Mouse (Mus musculus): ENCODE data around the gene Ppp1r18.

DNA sequence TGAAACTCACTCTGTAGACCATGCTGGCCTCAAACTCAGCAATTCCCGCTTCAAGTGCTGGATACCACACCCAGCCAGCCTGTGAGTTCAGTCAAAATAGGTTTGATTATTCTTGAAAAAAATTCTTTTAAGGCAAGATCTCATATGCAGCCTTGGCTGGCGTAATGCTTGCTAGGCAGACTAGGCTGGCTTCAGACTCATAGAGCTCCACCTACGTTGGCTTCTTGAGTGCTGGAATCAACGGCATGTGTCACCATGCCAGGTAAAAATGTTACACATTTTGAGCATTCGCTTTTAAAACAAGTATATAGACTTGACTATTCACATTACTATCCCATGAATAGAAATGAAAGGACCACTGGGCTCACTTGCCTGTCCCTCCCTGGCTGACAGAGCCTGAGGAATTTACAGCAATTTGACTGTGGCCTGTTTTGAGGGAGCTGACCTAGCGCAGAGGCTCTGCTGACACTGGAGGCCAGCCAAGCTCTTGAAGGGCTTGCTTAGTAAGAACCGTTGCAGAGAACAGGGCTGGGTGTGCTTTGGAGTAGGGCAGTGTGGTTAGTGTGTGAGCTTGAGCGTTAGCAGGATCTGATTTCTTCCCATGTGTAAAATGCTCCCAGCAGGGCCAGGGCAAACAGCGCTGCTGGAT is 38.1 kb downstream of the Ppp1r18 start:
- TF ChIP-seq CTCF (IDR thresholded peaks at IDR 0.05; ENCODE audit: low read depth, low read length): no peak
- TF ChIP-seq POLR2A (IDR thresholded peaks at IDR 0.05; ENCODE audit: extremely low read depth, insufficient read depth, low read length): no peak
